Mouse (Mus musculus) spleen, adult 18-20 months (tissue): ENCODE results near the gene 9030612E09Rik.

Source experiments
- DNase-seq, 2 experiments: peaks; one replicate each; pipeline ENCODE4 v3.0.0; 2022; ENCODE audit warnings: mixed read lengths in 2 of 2

The 9030612E09Rik gene

DNA sequence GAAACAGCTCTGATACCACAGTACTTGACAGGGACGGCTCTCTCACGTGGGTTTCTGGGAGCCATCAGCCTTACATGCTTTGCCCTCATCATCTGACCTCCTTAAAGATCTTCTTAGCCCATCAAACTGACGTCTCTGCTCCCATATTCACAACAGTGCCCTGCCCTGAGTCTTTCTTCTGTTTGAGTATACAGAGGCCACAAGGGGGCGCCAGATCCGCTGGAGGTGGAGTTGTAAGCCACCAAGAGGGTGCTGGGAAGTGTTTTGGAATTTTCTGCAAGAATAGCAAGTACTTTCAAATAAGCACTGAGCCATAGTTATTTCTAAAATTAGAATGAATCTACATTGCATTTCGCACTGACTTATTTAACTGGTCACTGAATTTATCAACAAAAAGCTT, 37.4 kb downstream of the 9030612E09Rik start:
- peak; percentile 21 to 64 for DNase-seq

GRCm38 (mm10) chr10:43217361-43217900, 42.9 kb downstream of the 9030612E09Rik start:
- DNase-seq = no peak

- no peak for DNase-seq
These were observed 46.0 kb downstream of the 9030612E09Rik start for GRCm38 (mm10) chr10:43220479-43220878.

DNA sequence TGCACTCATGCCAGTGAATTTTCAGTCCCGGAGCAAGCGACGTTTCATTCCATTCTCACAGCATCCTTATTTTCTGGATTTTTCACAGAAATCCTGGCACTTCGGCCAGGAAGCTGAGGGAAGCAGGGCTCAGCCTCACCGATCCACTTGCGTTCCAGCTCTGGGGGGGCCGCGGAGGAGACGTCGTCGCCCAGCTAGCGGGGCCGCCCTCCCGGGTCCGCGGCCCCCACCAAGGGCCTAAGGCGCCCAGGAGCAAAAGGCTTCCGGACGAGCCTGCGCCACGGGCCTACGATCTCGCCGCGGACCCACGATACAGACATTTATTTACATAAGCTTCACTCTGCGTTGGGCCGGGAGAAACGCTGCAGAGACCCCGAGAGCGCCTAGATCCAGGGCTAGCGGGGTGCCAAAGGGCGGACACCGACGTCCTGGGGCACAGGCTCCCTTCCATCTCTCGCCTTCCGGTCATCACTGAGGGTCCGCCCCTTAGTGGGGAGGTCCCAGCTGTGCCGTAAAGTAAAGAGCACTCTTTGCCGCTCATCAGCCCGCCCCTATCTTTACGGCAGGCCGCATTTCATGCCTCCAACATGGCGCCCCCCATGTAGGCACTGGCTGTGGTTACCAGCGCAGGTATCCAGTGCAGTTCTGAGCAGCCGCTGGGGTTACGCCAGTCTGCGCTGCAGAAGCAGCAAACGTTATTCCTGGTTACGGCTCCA, 46.6 kb downstream of the 9030612E09Rik start, which contains the start of gene Pdss2:
Gene Pdss2 (plus strand): TSS at position 577 of the 716 bp plus-strand sequence.
- DNase-seq = peak; percentile 84 to 88

DNA sequence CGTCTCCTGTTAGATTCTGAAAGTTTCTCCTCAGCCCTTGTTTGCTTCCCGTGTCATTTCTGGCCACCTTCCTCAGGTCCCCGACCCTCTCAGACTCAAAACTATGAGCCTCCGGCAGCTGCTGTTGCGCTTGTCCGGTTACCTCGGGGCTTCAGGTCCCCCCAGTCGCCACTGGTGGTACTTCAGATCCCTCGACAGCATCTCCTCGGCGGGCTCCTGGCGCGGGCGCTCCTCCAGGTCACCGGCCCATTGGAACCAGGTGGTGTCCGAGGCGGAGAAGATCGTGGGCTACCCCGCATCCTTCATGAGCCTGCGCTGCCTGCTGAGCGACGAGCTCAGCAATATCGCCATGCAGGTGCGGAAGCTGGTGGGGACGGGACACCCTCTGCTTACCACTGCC, 47.2 kb downstream of the 9030612E09Rik start:
- DNase-seq = no peak

- DNase-seq = no peak
These were observed 48.9 kb downstream of the 9030612E09Rik start for GRCm38 (mm10) chr10:43223391-43223790.
